8 mouse cellular contexts compared by ENCODE assay signal in the genomic region with DNA sequence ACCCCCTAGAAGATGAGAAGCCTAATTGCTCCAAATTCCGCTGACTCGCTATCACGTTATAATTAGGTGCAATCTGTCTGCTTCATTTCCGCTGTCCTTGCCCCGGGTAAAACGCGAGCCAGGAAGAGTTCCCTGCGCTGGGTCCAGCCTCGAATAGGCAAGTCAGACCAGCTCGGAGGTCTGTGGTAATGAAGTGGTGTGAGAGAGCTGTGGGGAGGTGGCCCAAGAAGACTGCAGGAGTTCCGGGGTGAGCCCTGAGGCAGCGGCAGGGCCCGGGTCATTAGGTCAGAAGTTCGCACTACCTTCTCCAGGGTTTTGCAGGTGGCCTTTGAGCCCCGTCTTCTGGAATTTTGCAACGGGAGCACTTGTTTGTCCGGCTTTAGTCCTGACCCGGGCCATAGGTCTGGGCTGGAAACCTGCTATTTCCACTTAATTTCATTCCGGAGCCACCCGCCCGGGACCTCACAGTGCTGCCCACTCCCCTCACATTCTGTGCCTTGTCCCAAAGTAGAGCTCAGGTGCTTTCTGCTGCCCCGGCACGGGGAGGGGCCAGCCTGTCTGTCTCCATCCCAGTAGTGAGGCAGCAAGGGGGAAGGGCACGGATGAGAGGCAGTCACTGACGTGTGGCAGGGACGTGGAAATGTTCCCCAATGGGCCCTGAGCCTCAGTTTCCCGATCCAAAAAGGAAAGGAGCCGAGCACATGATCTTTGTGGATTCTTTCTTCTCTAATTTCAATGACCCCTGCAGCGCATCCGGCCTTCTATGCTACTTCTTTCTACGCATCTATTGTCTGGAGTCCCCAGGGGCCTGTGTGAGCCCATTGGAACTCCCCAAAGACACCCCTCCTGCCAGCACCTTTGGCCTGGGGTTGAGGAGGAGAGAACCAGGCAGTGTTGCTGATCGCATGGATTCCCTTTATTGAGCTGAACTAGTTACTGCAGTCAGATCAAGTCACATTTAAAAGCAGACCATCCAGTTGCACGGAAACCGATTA.
DNase-seq lines count a peak whose midpoint lies in the region; ATAC-seq and TF ChIP-seq lines count a peak whose summit lies in the region.

No protein-coding gene starts in this region.

- peak; percentile 30; the same call in 1 of the 2 replicates for ATAC-seq in lung, postnatal 0 days
- ATAC-seq in embryonic facial prominence, embryonic 14.5 days (ENCODE audit: low read depth), result no peak
- ATAC-seq in liver, embryonic 11.5 days (replicated peaks; ENCODE audit: low FRiP score), result no peak
- no peak for ATAC-seq in CD4-positive, CD25-positive, alpha-beta regulatory T cell, adult 4 months

- peaks cover 9% of the 10 kb centered on the region for H3K4me1 ChIP-seq in lung, postnatal 0 days (ENCODE audit: insufficient read depth, low read depth, low read length)
- H3K4me1 ChIP-seq in embryonic facial prominence, embryonic 14.5 days (ENCODE audit: control insufficient read depth, insufficient read depth, low read length), result peaks cover 33% of the 10 kb centered on the region
- H3K4me1 ChIP-seq in liver, embryonic 11.5 days (replicated peaks; ENCODE audit: control insufficient read depth, insufficient read depth, low read length), result peaks cover 19% of the 10 kb centered on the region

- H3K36me3 ChIP-seq in lung, postnatal 0 days (ENCODE audit: insufficient read depth, low read length), result no peaks in the 10 kb centered on the region
- no peaks in the 10 kb centered on the region for H3K36me3 ChIP-seq in embryonic facial prominence, embryonic 14.5 days (ENCODE audit: control insufficient read depth, insufficient read depth, low read length)
- H3K36me3 ChIP-seq in liver, embryonic 11.5 days (ENCODE audit: control insufficient read depth, insufficient read depth, low read length), result no peaks in the 10 kb centered on the region

- H3K4me3 ChIP-seq in lung, postnatal 0 days (ENCODE audit: low read depth, low read length), result no peak overlapping the region
- H3K4me3 ChIP-seq in embryonic facial prominence, embryonic 14.5 days (ENCODE audit: low read depth, low read length), result no peak overlapping the region
- H3K4me3 ChIP-seq in liver, embryonic 11.5 days (ENCODE audit: low read depth, low read length), result peak overlapping the region; percentile 13

- no peak overlapping the region for H3K27ac ChIP-seq in lung, postnatal 0 days (ENCODE audit: low read length)
- H3K27ac ChIP-seq in embryonic facial prominence, embryonic 14.5 days (replicated peaks; ENCODE audit: low read depth, low read length), result no peak overlapping the region
- H3K27ac ChIP-seq in liver, embryonic 11.5 days (ENCODE audit: low read depth, low read length), result no peak overlapping the region

- no peak for TF ChIP-seq CTCF in lung, postnatal 0 days (IDR thresholded peaks at IDR 0.05)

- H3K9ac ChIP-seq in lung, postnatal 0 days (replicated peaks; ENCODE audit: low read depth), result no peak overlapping the region
- no peak overlapping the region for H3K9ac ChIP-seq in embryonic facial prominence, embryonic 14.5 days (ENCODE audit: low read depth, low read length)
- H3K9ac ChIP-seq in liver, embryonic 11.5 days (ENCODE audit: low read depth, low read length), result no peak overlapping the region

- no peaks in the 10 kb centered on the region for H3K9me3 ChIP-seq in lung, postnatal 0 days (ENCODE audit: low read length)
- no peaks in the 10 kb centered on the region for H3K9me3 ChIP-seq in embryonic facial prominence, embryonic 14.5 days (ENCODE audit: control insufficient read depth, low read length)
- H3K9me3 ChIP-seq in liver, embryonic 11.5 days (ENCODE audit: control insufficient read depth, low read length), result no peaks in the 10 kb centered on the region

- peak; percentile 50 for DNase-seq in lung, postnatal 0 days (ENCODE audit: low spot score)
- no peak for DNase-seq in lung, adult 18-20 months
- peak; percentile 29 for DNase-seq in embryonic facial prominence, embryonic 14.5 days (ENCODE audit: low spot score)
- no peak for DNase-seq in liver, embryonic 11.5 days (ENCODE audit: low spot score)
- DNase-seq in retina, postnatal 1 day, result peak; percentile 69
- no peak for DNase-seq in testis, postnatal 14 days (ENCODE audit: low spot score)
- no peak for DNase-seq in adrenal gland, adult 2 months

- no peak for TF ChIP-seq EP300 in lung, postnatal 0 days (IDR thresholded peaks at IDR 0.05)

- H3K27me3 ChIP-seq in lung, postnatal 0 days (replicated peaks; ENCODE audit: insufficient read depth, low read length), result peaks cover 24% of the 10 kb centered on the region
- peaks cover 29% of the 10 kb centered on the region for H3K27me3 ChIP-seq in embryonic facial prominence, embryonic 14.5 days (replicated peaks; ENCODE audit: control insufficient read depth, insufficient read depth, low read length)
- H3K27me3 ChIP-seq in liver, embryonic 11.5 days (replicated peaks; ENCODE audit: control insufficient read depth, insufficient read depth, low read length), result peaks cover 49% of the 10 kb centered on the region

- 21% methylated on average over 32 of the region's 34 CpGs for WGBS in lung, postnatal 0 days
- 23% methylated on average over 34 of the region's 34 CpGs for WGBS in embryonic facial prominence, embryonic 14.5 days
- WGBS in liver, embryonic 11.5 days, result 7% methylated on average over 34 of the region's 34 CpGs

- H3K4me2 ChIP-seq in lung, postnatal 0 days (replicated peaks; ENCODE audit: low read depth, low read length), result peak overlapping the region; percentile 36
- peak overlapping the region; percentile 54; the same call in 1 of the 2 replicates for H3K4me2 ChIP-seq in embryonic facial prominence, embryonic 14.5 days (ENCODE audit: low read depth, low read length)
- peak overlapping the region; percentile 56 for H3K4me2 ChIP-seq in liver, embryonic 11.5 days

Comparison
In these comparisons a context has a peak if more than half of its experiments do, and no peak if none do; other contexts are left out.
1. DNase-seq: peak in lung, postnatal 0 days (single experiment), embryonic facial prominence, embryonic 14.5 days (single experiment) and retina, postnatal 1 day (single experiment); none in lung, adult 18-20 months (0 of 2), liver, embryonic 11.5 days (single experiment), testis, postnatal 14 days (single experiment) and adrenal gland, adult 2 months (single experiment).
2. Peak in every context shown above with its lines, with median percentiles within 50 percentile points of each other: H3K4me2 ChIP-seq.